Mouse (Mus musculus) lung, postnatal 0 days (tissue): ENCODE measurements around the gene Gtpbp1. TPM values are rescaled to one million over a fixed set of nuclear protein-coding genes. Genes with fewer than 3 reads are reported as not detected.
A peak's percentile ranks its signal among the peaks of the same experiment; 100 is the strongest.

Source experiments
- ATAC-seq: fragments of 200-750 bp; cut with Nextera tagmentation; 2 replicates; pipeline ENCODE4 v1.8.0; 2017; ENCODE audit warnings: moderate library complexity
- DNase-seq: peaks from one replicate; pipeline ENCODE4 v3.0.0-alpha.2; 2016; ENCODE audit warnings: low spot score
- H3K27ac ChIP-seq: fragments of 300-500 bp; sonication (generic); 2 replicates; pipeline ENCODE4 v1.5.1; 2014; ENCODE audit warnings: antibody characterized with exemption, mild to moderate bottlenecking, low read length, mixed read lengths
- H3K27me3 ChIP-seq: fragments of 300-500 bp; sonication (generic); replicated peaks from 2 replicates; pipeline ENCODE4 v1.6.1; 2014; ENCODE audit warnings: low read length, mixed read lengths; ENCODE audit not compliant: insufficient read depth
- H3K36me3 ChIP-seq: fragments of 300-500 bp; sonication (generic); 2 replicates; pipeline ENCODE4 v1.6.1; 2014; ENCODE audit warnings: low read length, mixed read lengths; ENCODE audit not compliant: insufficient read depth
- H3K4me1 ChIP-seq: fragments of 300-500 bp; sonication (generic); 2 replicates; pipeline ENCODE4 v1.6.1; 2014; ENCODE audit warnings: antibody characterized with exemption, low read depth, low read length, mixed read lengths; ENCODE audit not compliant: insufficient read depth
- H3K4me2 ChIP-seq: fragments of 300-500 bp; sonication (generic); replicated peaks from 2 replicates; pipeline ENCODE4 v1.6.1; 2014; ENCODE audit warnings: low read depth, mild to moderate bottlenecking, low read length, moderate library complexity, mixed read lengths
- H3K4me3 ChIP-seq: fragments of 300-500 bp; sonication (generic); 2 replicates; pipeline ENCODE4 v1.5.1; 2014; ENCODE audit warnings: low read depth, low read length
- H3K9ac ChIP-seq: fragments of 300-500 bp; sonication (generic); replicated peaks from 2 replicates; pipeline ENCODE4 v1.6.1; 2014; ENCODE audit warnings: low read depth, mild to moderate bottlenecking
- H3K9me3 ChIP-seq: fragments of 300-500 bp; sonication (generic); 2 replicates; pipeline ENCODE4 v1.6.1; 2016; ENCODE audit warnings: low read length, mixed read lengths
- CTCF ChIP-seq: IDR thresholded peaks from 2 replicates; pipeline ENCODE4 v1.5.1; 2016; ENCODE audit warnings: antibody characterized with exemption, mild to moderate bottlenecking
- EP300 ChIP-seq: IDR thresholded peaks from 2 replicates; pipeline ENCODE4 v1.6.1; 2016; ENCODE audit warnings: antibody characterized with exemption, mild to moderate bottlenecking, control low read depth
- WGBS: fragments of 180-500 bp; shearing (Covaris S2); extraction: QIAGEN DNeasy Blood & Tissue Kit; methylation state at CpG from one replicate; pipeline ENCODE4 v1.1.7; 2014; 5-methylcytosine and 5-hydroxymethylcytosine counted together
- polyA plus RNA-seq: library from polyadenylated mRNA; unstranded; fragments of >200 nt; fragmentation: Nextera tagmentation; extraction: Ambion mirVana; gene quantifications from 2 replicates; pipeline ENCODE4 v1.2.1, GENCODE M21; 2015

Gene Gtpbp1
- polyA plus RNA-seq = 16.9 and 17.9 TPM in 2 replicates

- peaks cover 10% of the 10 kb centered on the region; the same call in 1 of the 2 replicates for H3K4me1 ChIP-seq
- H3K4me3 ChIP-seq = peak within 1 kb of the TSS; percentile 95
- peak; percentile 100 for DNase-seq
- H3K9ac ChIP-seq = peak within 1 kb of the TSS; percentile 81
- H3K36me3 ChIP-seq = no peaks in the 10 kb centered on the region
- WGBS = under 1% methylated on average over 43 of the region's 45 CpGs
- no peaks in the 10 kb centered on the region for H3K27me3 ChIP-seq
- peak within 1 kb of the TSS; percentile 99 for H3K4me2 ChIP-seq
- ATAC-seq = peak; percentile 92
- no peaks in the 10 kb centered on the region for H3K9me3 ChIP-seq
- H3K27ac ChIP-seq = peak within 1 kb of the TSS; percentile 84
- TF ChIP-seq EP300 (no peak), CTCF (no peak)
Observed at GRCm38 (mm10) chr15:79690426-79691022, at the start of gene Gtpbp1. TSS of gene Gtpbp1 (plus strand) at chr15:79690845.

GRCm38 (mm10) chr15:79641135-79641817 is 49.4 kb upstream of the Gtpbp1 start:
- H3K4me1 ChIP-seq = no peaks in the 10 kb centered on the region
- H3K9ac ChIP-seq = no peak overlapping the region
- H3K27ac ChIP-seq = no peak overlapping the region
- H3K36me3 ChIP-seq = no peaks in the 10 kb centered on the region
- TF ChIP-seq CTCF (no peak), EP300 (no peak)
- DNase-seq (no peak), ATAC-seq (no peak)
- no peak overlapping the region for H3K4me3 ChIP-seq
- H3K4me2 ChIP-seq = no peak overlapping the region
- 55% methylated on average over 11 of the region's 12 CpGs for WGBS
- H3K9me3 ChIP-seq = no peaks in the 10 kb centered on the region
- no peaks in the 10 kb centered on the region for H3K27me3 ChIP-seq

- TF ChIP-seq EP300 (no peak), CTCF (no peak)
- Histone ChIP-seq H3K9me3 (no peaks in the 10 kb centered on the region), H3K27ac (no peak overlapping the region), H3K27me3 (no peaks in the 10 kb centered on the region), H3K36me3 (0 out of 2 replicates have a peak, but pooled peaks cover 3% of the 10 kb centered on the region), H3K4me3 (no peak overlapping the region), H3K4me2 (no peak overlapping the region), H3K4me1 (no peaks in the 10 kb centered on the region), H3K9ac (no peak overlapping the region)
- no peak for ATAC-seq
- WGBS = 69% methylated on average over 2 of the region's 2 CpGs
- no peak for DNase-seq
Observed at GRCm38 (mm10) chr15:79645483-79645882, 45.2 kb upstream of the Gtpbp1 start.

- no peak overlapping the region for H3K9ac ChIP-seq
- no peaks in the 10 kb centered on the region for H3K4me1 ChIP-seq
- no peaks in the 10 kb centered on the region for H3K9me3 ChIP-seq
- no peak overlapping the region for H3K27ac ChIP-seq
- H3K36me3 ChIP-seq = 0 out of 2 replicates have a peak, but pooled peaks cover 3% of the 10 kb centered on the region
- H3K4me3 ChIP-seq = no peak overlapping the region
- 87% methylated on average over 12 of the region's 12 CpGs for WGBS
- H3K4me2 ChIP-seq = no peak overlapping the region
- no peaks in the 10 kb centered on the region for H3K27me3 ChIP-seq
- no peak for TF ChIP-seq CTCF
- no peak for TF ChIP-seq EP300
- DNase-seq (no peak), ATAC-seq (no peak)
Observed at GRCm38 (mm10) chr15:79648130-79648529, 42.5 kb upstream of the Gtpbp1 start.

GRCm38 (mm10) chr15:79650569-79650968 is 40.1 kb upstream of the Gtpbp1 start:
- ATAC-seq (peak; percentile 28), DNase-seq (peak; percentile 32)

GRCm38 (mm10) chr15:79651481-79651880 is 39.2 kb upstream of the Gtpbp1 start:
- Histone ChIP-seq H3K9me3 (no peaks in the 10 kb centered on the region), H3K27me3 (no peaks in the 10 kb centered on the region), H3K27ac (no peak overlapping the region), H3K4me3 (no peak overlapping the region), H3K4me2 (no peak overlapping the region), H3K4me1 (no peaks in the 10 kb centered on the region), H3K9ac (no peak overlapping the region), H3K36me3 (0 out of 2 replicates have a peak, but pooled peaks cover 3% of the 10 kb centered on the region)
- 75% methylated on average over 4 of the region's 4 CpGs for WGBS
- TF ChIP-seq CTCF = peak; percentile 57
- TF ChIP-seq EP300 = no peak
- DNase-seq (no peak), ATAC-seq (no peak)

More at GRCm38 (mm10) chr15:79650569-79650968, 40.1 kb upstream of the Gtpbp1 start:
- no peak overlapping the region for H3K27ac ChIP-seq
- TF ChIP-seq CTCF = peak; percentile 74
- TF ChIP-seq EP300 = no peak
- H3K4me3 ChIP-seq = no peak overlapping the region
- no peaks in the 10 kb centered on the region for H3K9me3 ChIP-seq
- no peak overlapping the region for H3K9ac ChIP-seq
- H3K36me3 ChIP-seq = 0 out of 2 replicates have a peak, but pooled peaks cover 3% of the 10 kb centered on the region
- H3K4me2 ChIP-seq = no peak overlapping the region
- no peaks in the 10 kb centered on the region for H3K4me1 ChIP-seq
- H3K27me3 ChIP-seq = no peaks in the 10 kb centered on the region
